Mouse (Mus musculus): ENCODE data around the gene Gm20388. TPM values are rescaled to one million over a fixed set of nuclear protein-coding genes. Genes with fewer than 3 reads are reported as not detected.

Gm20388 gene
- polyA plus RNA-seq, 1 experiment from 2014 or later, result not detected

GRCm38 (mm10) chr8:122461473-122462148 lies 2551.0 kb downstream of the Gm20388 start:
- 77% methylated on average over 11 of the region's 11 CpGs for WGBS
- no peak for TF ChIP-seq CTCF (IDR thresholded peaks at IDR 0.05; ENCODE audit: low read depth)
- H3K4me3 ChIP-seq (ENCODE audit: low read depth, low read length), result no peak overlapping the region

GRCm38 (mm10) chr8:122462510-122462909 lies 2551.9 kb downstream of the Gm20388 start:
- 79% methylated on average over 8 of the region's 8 CpGs for WGBS
- Histone ChIP-seq H3K4me2 (replicated peaks; ENCODE audit: low read depth) (no peak overlapping the region), H3K9ac (ENCODE audit: low read depth, low read length) (no peak overlapping the region), H3K4me3 (ENCODE audit: low read depth, low read length) (no peak overlapping the region), H3K9me3 (ENCODE audit: control insufficient read depth) (no peaks in the 10 kb centered on the region), H3K4me1 (replicated peaks; ENCODE audit: control insufficient read depth, insufficient read depth, low read length) (peaks cover 2% of the 10 kb centered on the region; the same call in 1 of the 2 replicates), H3K27me3 (replicated peaks; ENCODE audit: control insufficient read depth, insufficient read depth, low read length) (peaks cover 10% of the 10 kb centered on the region; the same call in 1 of the 2 replicates), H3K36me3 (ENCODE audit: control insufficient read depth, insufficient read depth) (peaks cover 21% of the 10 kb centered on the region), H3K27ac (ENCODE audit: low read depth, low read length) (no peak overlapping the region)
- TF ChIP-seq CTCF (IDR thresholded peaks at IDR 0.05; ENCODE audit: low read depth), result no peak
- no peak for ATAC-seq

More at GRCm38 (mm10) chr8:122461473-122462148, 2551.0 kb downstream of the Gm20388 start:
- Histone ChIP-seq H3K4me2 (replicated peaks; ENCODE audit: low read depth) (no peak overlapping the region; the same call in 1 of the 2 replicates), H3K27ac (ENCODE audit: low read depth, low read length) (no peak overlapping the region), H3K27me3 (replicated peaks; ENCODE audit: control insufficient read depth, insufficient read depth, low read length) (peaks cover 10% of the 10 kb centered on the region; the same call in 1 of the 2 replicates), H3K4me1 (replicated peaks; ENCODE audit: control insufficient read depth, insufficient read depth, low read length) (peaks cover 2% of the 10 kb centered on the region; the same call in 1 of the 2 replicates), H3K9me3 (ENCODE audit: control insufficient read depth) (no peaks in the 10 kb centered on the region), H3K36me3 (ENCODE audit: control insufficient read depth, insufficient read depth) (peaks cover 12% of the 10 kb centered on the region; the same call in 1 of the 2 replicates), H3K9ac (ENCODE audit: low read depth, low read length) (no peak overlapping the region)
- no peak for ATAC-seq

- peak; percentile 36 for ATAC-seq
- Histone ChIP-seq H3K36me3 (ENCODE audit: control insufficient read depth, insufficient read depth) (peaks cover 35% of the 10 kb centered on the region), H3K4me2 (replicated peaks; ENCODE audit: low read depth) (no peak overlapping the region), H3K27me3 (replicated peaks; ENCODE audit: control insufficient read depth, insufficient read depth, low read length) (peaks cover 8% of the 10 kb centered on the region; the same call in 1 of the 2 replicates), H3K9me3 (ENCODE audit: control insufficient read depth) (no peaks in the 10 kb centered on the region), H3K27ac (ENCODE audit: low read depth, low read length) (peak overlapping the region; percentile 67), H3K4me3 (ENCODE audit: low read depth, low read length) (no peak overlapping the region), H3K4me1 (replicated peaks; ENCODE audit: control insufficient read depth, insufficient read depth, low read length) (peaks cover 2% of the 10 kb centered on the region; the same call in 1 of the 2 replicates), H3K9ac (ENCODE audit: low read depth, low read length) (no peak overlapping the region)
- 25% methylated on average over 12 of the region's 12 CpGs for WGBS
- TF ChIP-seq CTCF (IDR thresholded peaks at IDR 0.05; ENCODE audit: low read depth), result no peak
Measured at GRCm38 (mm10) chr8:122463651-122464640, 2553.3 kb downstream of the Gm20388 start.

GRCm38 (mm10) chr8:122464985-122465384 lies 2554.3 kb downstream of the Gm20388 start:
- TF ChIP-seq CTCF (IDR thresholded peaks at IDR 0.05; ENCODE audit: low read depth), result no peak
- Histone ChIP-seq H3K4me2 (replicated peaks; ENCODE audit: low read depth) (no peak overlapping the region), H3K27ac (ENCODE audit: low read depth, low read length) (no peak overlapping the region), H3K9ac (ENCODE audit: low read depth, low read length) (no peak overlapping the region), H3K4me3 (ENCODE audit: low read depth, low read length) (no peak overlapping the region), H3K9me3 (ENCODE audit: control insufficient read depth) (no peaks in the 10 kb centered on the region), H3K27me3 (replicated peaks; ENCODE audit: control insufficient read depth, insufficient read depth, low read length) (peaks cover 1% of the 10 kb centered on the region; the same call in 1 of the 2 replicates), H3K4me1 (replicated peaks; ENCODE audit: control insufficient read depth, insufficient read depth, low read length) (peaks cover 2% of the 10 kb centered on the region; the same call in 1 of the 2 replicates), H3K36me3 (ENCODE audit: control insufficient read depth, insufficient read depth) (peaks cover 38% of the 10 kb centered on the region)
- WGBS, result 76% methylated on average over 7 of the region's 7 CpGs
- no peak for ATAC-seq

GRCm38 (mm10) chr8:122467816-122468215 lies 2557.2 kb downstream of the Gm20388 start:
- no peak for TF ChIP-seq CTCF (IDR thresholded peaks at IDR 0.05; ENCODE audit: low read depth)

GRCm38 (mm10) chr8:122469407-122469806 lies 2558.8 kb downstream of the Gm20388 start:
- H3K4me1 ChIP-seq (replicated peaks; ENCODE audit: control insufficient read depth, insufficient read depth, low read length), result no peaks in the 10 kb centered on the region
- no peak overlapping the region for H3K4me3 ChIP-seq (ENCODE audit: low read depth, low read length)
- 79% methylated on average over 6 of the region's 6 CpGs for WGBS
- ATAC-seq, result no peak
- H3K27me3 ChIP-seq (replicated peaks; ENCODE audit: control insufficient read depth, insufficient read depth, low read length), result no peaks in the 10 kb centered on the region
- no peak for TF ChIP-seq CTCF (IDR thresholded peaks at IDR 0.05; ENCODE audit: low read depth)
- no peaks in the 10 kb centered on the region for H3K9me3 ChIP-seq (ENCODE audit: control insufficient read depth)
- peaks cover 46% of the 10 kb centered on the region for H3K36me3 ChIP-seq (ENCODE audit: control insufficient read depth, insufficient read depth)
- no peak overlapping the region for H3K9ac ChIP-seq (ENCODE audit: low read depth, low read length)
- no peak overlapping the region for H3K4me2 ChIP-seq (replicated peaks; ENCODE audit: low read depth)
- no peak overlapping the region for H3K27ac ChIP-seq (ENCODE audit: low read depth, low read length)

More at GRCm38 (mm10) chr8:122467816-122468215, 2557.2 kb downstream of the Gm20388 start:
- Histone ChIP-seq H3K4me1 (replicated peaks; ENCODE audit: control insufficient read depth, insufficient read depth, low read length) (no peaks in the 10 kb centered on the region), H3K27me3 (replicated peaks; ENCODE audit: control insufficient read depth, insufficient read depth, low read length) (no peaks in the 10 kb centered on the region), H3K9ac (ENCODE audit: low read depth, low read length) (no peak overlapping the region), H3K4me2 (replicated peaks; ENCODE audit: low read depth) (no peak overlapping the region), H3K27ac (ENCODE audit: low read depth, low read length) (no peak overlapping the region), H3K36me3 (ENCODE audit: control insufficient read depth, insufficient read depth) (peaks cover 40% of the 10 kb centered on the region), H3K9me3 (ENCODE audit: control insufficient read depth) (no peaks in the 10 kb centered on the region), H3K4me3 (ENCODE audit: low read depth, low read length) (no peak overlapping the region)
- WGBS, result 93% methylated on average over 13 of the region's 13 CpGs
- ATAC-seq, result no peak
